Mouse (Mus musculus): ENCODE results near the gene Plscr5.
"Not testable (repeated sequence)": the region's sequence is repeated elsewhere in the genome, so short reads cannot be mapped to it uniquely, and the experiment has no call there.

The Plscr5 gene

GRCm38 (mm10) chr9:92192636-92193035 is at the start of gene Plscr5:
Gene Plscr5 (plus strand): TSS chr9:92192936.
- not testable (repeated sequence) for DNase-seq (ENCODE audit: low read depth)

GRCm38 (mm10) chr9:92147555-92148248 is 45.0 kb upstream of the Plscr5 start:
- peak; percentile 16 for DNase-seq (ENCODE audit: low read depth)

GRCm38 (mm10) chr9:92162213-92162612 is 30.5 kb upstream of the Plscr5 start:
- no peak for DNase-seq (ENCODE audit: low read depth)

GRCm38 (mm10) chr9:92173318-92173985 is 19.3 kb upstream of the Plscr5 start:
- no peak for DNase-seq (ENCODE audit: low read depth)

GRCm38 (mm10) chr9:92174176-92175075 is 18.3 kb upstream of the Plscr5 start:
- no peak for DNase-seq (ENCODE audit: low read depth)

GRCm38 (mm10) chr9:92178861-92179469 is 13.8 kb upstream of the Plscr5 start:
- no peak for DNase-seq (ENCODE audit: low read depth)

GRCm38 (mm10) chr9:92191295-92191694 is 1.4 kb upstream of the Plscr5 start:
- no peak for DNase-seq (ENCODE audit: low read depth)

- no peak for DNase-seq (ENCODE audit: low read depth)
Measured at GRCm38 (mm10) chr9:92198408-92198807, 5.7 kb downstream of the Plscr5 start.

GRCm38 (mm10) chr9:92199564-92199963 is 6.8 kb downstream of the Plscr5 start:
- DNase-seq (ENCODE audit: low read depth): no peak

GRCm38 (mm10) chr9:92204397-92204796 is 11.7 kb downstream of the Plscr5 start:
- no peak for DNase-seq (ENCODE audit: low read depth)

- DNase-seq (ENCODE audit: low read depth): peak; percentile 35
Measured at GRCm38 (mm10) chr9:92207307-92207706, 14.6 kb downstream of the Plscr5 start.

GRCm38 (mm10) chr9:92207757-92208156 is 15.0 kb downstream of the Plscr5 start:
- no peak for DNase-seq (ENCODE audit: low read depth)

GRCm38 (mm10) chr9:92209850-92210249 is 17.1 kb downstream of the Plscr5 start:
- no peak for DNase-seq (ENCODE audit: low read depth)

GRCm38 (mm10) chr9:92210386-92210967 is 17.7 kb downstream of the Plscr5 start:
- no peak for DNase-seq (ENCODE audit: low read depth)

GRCm38 (mm10) chr9:92211048-92211447 is 18.3 kb downstream of the Plscr5 start:
- no peak for DNase-seq (ENCODE audit: low read depth)

- DNase-seq (ENCODE audit: low read depth): no peak
Measured at GRCm38 (mm10) chr9:92217484-92217883, 24.7 kb downstream of the Plscr5 start.

GRCm38 (mm10) chr9:92217896-92218295 is 25.2 kb downstream of the Plscr5 start:
- DNase-seq (ENCODE audit: low read depth): no peak

- no peak for DNase-seq (ENCODE audit: low read depth)
Measured at GRCm38 (mm10) chr9:92220151-92220550, 27.4 kb downstream of the Plscr5 start.

GRCm38 (mm10) chr9:92221480-92221879 is 28.7 kb downstream of the Plscr5 start:
- DNase-seq (ENCODE audit: low read depth): no peak

- no peak for DNase-seq (ENCODE audit: low read depth)
Measured at GRCm38 (mm10) chr9:92224598-92225231, 32.0 kb downstream of the Plscr5 start.

- no peak for DNase-seq (ENCODE audit: low read depth)
Measured at GRCm38 (mm10) chr9:92226127-92226655, 33.5 kb downstream of the Plscr5 start.

Data from c-Kit-positive CD71-negative TER-119-negative erythroid progenitor cells, embryonic 14.5 days (primary cell).